Mouse (Mus musculus): ENCODE measurements at regions not wholly inside any gene's neighbourhood (a gene's known extent, or its start where the extent isn't known, plus 50 kb on each side); places are given as distances from the start of the nearest gene placed in this dataset.

- Histone ChIP-seq H3ac (ENCODE audit: control insufficient read depth, insufficient read length) (no peak overlapping the region), H3K27me3 (ENCODE audit: control insufficient read depth, insufficient read depth, insufficient read length) (no peaks in the 10 kb centered on the region), H3K4me3 (no peak overlapping the region), H3K79me2 (ENCODE audit: control insufficient read depth, insufficient read depth) (no peaks in the 10 kb centered on the region), H3K36me3 (ENCODE audit: control insufficient read depth, insufficient read depth) (no peaks in the 10 kb centered on the region), H3K4me2 (ENCODE audit: low read depth) (no peak overlapping the region)
- TF ChIP-seq TCF3 (IDR thresholded peaks at IDR 0.05; ENCODE audit: insufficient read length, low read depth) (no peak), POLR2A (IDR thresholded peaks at IDR 0.05; ENCODE audit: insufficient read length, low read depth) (no peak), POLR2AphosphoS2 (IDR thresholded peaks at IDR 0.05; ENCODE audit: insufficient read length, low read depth) (no peak), SRF (IDR thresholded peaks at IDR 0.05; ENCODE audit: control insufficient read depth, insufficient read length, low read depth) (no peak), E2F4 (IDR thresholded peaks at IDR 0.05; ENCODE audit: insufficient read depth) (no peak)
Observed at GRCm38 (mm10) chr8:90670471-90671057, 146.6 kb downstream of the Gm19935 start.

DNA sequence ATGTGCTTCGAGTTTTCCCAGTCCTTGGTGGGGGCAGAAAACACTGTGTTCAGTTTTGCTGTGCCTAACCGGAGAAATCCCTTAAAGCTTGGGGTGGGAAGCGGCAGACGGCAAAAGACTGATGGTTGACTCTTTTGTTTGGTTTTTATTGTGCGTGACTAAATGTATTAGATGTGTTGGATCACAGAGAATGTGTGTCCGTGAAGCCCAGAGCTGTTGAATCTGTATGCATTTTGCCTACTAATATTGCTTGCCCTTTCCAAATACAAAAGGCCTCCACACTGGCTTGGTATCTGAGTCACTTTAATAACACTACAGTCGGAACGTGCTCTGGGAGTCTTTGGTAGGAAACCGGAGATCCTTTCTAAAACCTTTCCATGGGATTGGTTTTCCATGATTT is 147.8 kb downstream of the Gm19935 start:
- TF ChIP-seq USF1 (IDR thresholded peaks at IDR 0.05; ENCODE audit: low read depth) (no peak), MAX (IDR thresholded peaks at IDR 0.05; ENCODE audit: low read depth) (no peak), SRF (IDR thresholded peaks at IDR 0.05; ENCODE audit: control insufficient read depth, insufficient read length, low read depth) (no peak), MYOD1 (IDR thresholded peaks at IDR 0.05; ENCODE audit: control insufficient read depth in 1 of 3, insufficient read length in 2 of 3, low read depth in 2 of 3) (no peak), POLR2AphosphoS2 (IDR thresholded peaks at IDR 0.05; ENCODE audit: insufficient read length, low read depth) (no peak), MYOG (IDR thresholded peaks at IDR 0.05; ENCODE audit: control insufficient read depth in 1 of 3, insufficient read depth in 1 of 3, insufficient read length in 2 of 3, low read depth in 2 of 3) (no peak), REST (IDR thresholded peaks at IDR 0.05; ENCODE audit: insufficient read depth, insufficient read length) (no peak), E2F4 (IDR thresholded peaks at IDR 0.05; ENCODE audit: insufficient read depth) (no peak), POLR2A (IDR thresholded peaks at IDR 0.05; ENCODE audit: insufficient read length, low read depth) (no peak), TCF3 (IDR thresholded peaks at IDR 0.05; ENCODE audit: insufficient read length, low read depth) (no peak), TCF12 (IDR thresholded peaks at IDR 0.05; ENCODE audit: insufficient read depth, poor library complexity, severe bottlenecking) (no peak), CEBPB (IDR thresholded peaks at IDR 0.05; ENCODE audit: insufficient read depth, poor library complexity, severe bottlenecking) (no peak)
- Histone ChIP-seq H3K27me3 (ENCODE audit: control insufficient read depth, insufficient read depth, insufficient read length) (no peaks in the 10 kb centered on the region), H3K4me3 (no peak overlapping the region), H3K4me2 (ENCODE audit: low read depth) (no peak overlapping the region), H3K36me3 (ENCODE audit: control insufficient read depth, insufficient read depth) (no peaks in the 10 kb centered on the region), H3ac (ENCODE audit: control insufficient read depth, insufficient read length) (no peak overlapping the region), H3K79me2 (ENCODE audit: control insufficient read depth, insufficient read depth) (no peaks in the 10 kb centered on the region)

- no peak overlapping the region for H3ac ChIP-seq (ENCODE audit: control insufficient read depth, insufficient read length)
- no peaks in the 10 kb centered on the region for H3K36me3 ChIP-seq (ENCODE audit: control insufficient read depth, insufficient read depth)
- TF ChIP-seq MYOG (IDR thresholded peaks at IDR 0.05; ENCODE audit: control insufficient read depth in 1 of 3, insufficient read depth in 1 of 3, insufficient read length in 2 of 3, low read depth in 2 of 3), result no peak
- TF ChIP-seq SRF (IDR thresholded peaks at IDR 0.05; ENCODE audit: control insufficient read depth, insufficient read length, low read depth), result no peak
- TF ChIP-seq POLR2AphosphoS2 (IDR thresholded peaks at IDR 0.05; ENCODE audit: insufficient read length, low read depth), result no peak
- TF ChIP-seq MYOD1 (IDR thresholded peaks at IDR 0.05; ENCODE audit: control insufficient read depth in 1 of 3, insufficient read length in 2 of 3, low read depth in 2 of 3), result no peak
- no peak overlapping the region for H3K4me2 ChIP-seq (ENCODE audit: low read depth)
- no peak overlapping the region for H3K4me3 ChIP-seq
- H3K79me2 ChIP-seq (ENCODE audit: control insufficient read depth, insufficient read depth), result no peaks in the 10 kb centered on the region
- H3K27me3 ChIP-seq (ENCODE audit: control insufficient read depth, insufficient read depth, insufficient read length), result no peaks in the 10 kb centered on the region
Observed at GRCm38 (mm10) chr8:90659066-90659465, 158.1 kb downstream of the Gm19935 start.

DNA sequence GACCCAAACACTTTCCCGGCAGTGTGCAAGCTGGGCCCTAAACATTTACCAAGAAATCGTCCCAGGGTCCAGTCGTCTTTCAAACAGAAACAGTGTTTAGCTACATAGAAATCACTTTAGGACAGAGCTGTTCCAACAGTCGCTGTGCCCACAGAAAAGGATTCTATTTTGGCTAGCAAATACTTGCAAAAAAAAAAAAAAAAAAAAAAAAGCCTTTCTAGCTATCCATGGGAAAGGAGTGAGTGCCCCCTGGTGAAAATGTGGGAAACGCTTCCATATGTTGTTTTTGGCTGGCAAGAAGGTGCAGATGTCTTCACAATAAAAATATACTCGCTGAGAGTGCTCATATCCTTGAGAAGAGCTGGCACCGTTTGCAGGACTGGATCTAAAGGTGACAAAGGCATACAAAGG is 159.5 kb downstream of the Gm19935 start:
- no peaks in the 10 kb centered on the region for H3K79me2 ChIP-seq (ENCODE audit: control insufficient read depth, insufficient read depth)
- H3K4me3 ChIP-seq, result no peak overlapping the region
- TF ChIP-seq USF1 (IDR thresholded peaks at IDR 0.05; ENCODE audit: low read depth) (no peak), TCF3 (IDR thresholded peaks at IDR 0.05; ENCODE audit: insufficient read length, low read depth) (no peak), MYOD1 (IDR thresholded peaks at IDR 0.05; ENCODE audit: control insufficient read depth in 1 of 3, insufficient read length in 2 of 3, low read depth in 2 of 3) (no peak), E2F4 (IDR thresholded peaks at IDR 0.05; ENCODE audit: insufficient read depth) (no peak), POLR2A (IDR thresholded peaks at IDR 0.05; ENCODE audit: insufficient read length, low read depth) (no peak), CEBPB (IDR thresholded peaks at IDR 0.05; ENCODE audit: insufficient read depth, poor library complexity, severe bottlenecking) (no peak), REST (IDR thresholded peaks at IDR 0.05; ENCODE audit: insufficient read depth, insufficient read length) (no peak), POLR2AphosphoS2 (IDR thresholded peaks at IDR 0.05; ENCODE audit: insufficient read length, low read depth) (no peak), TCF12 (IDR thresholded peaks at IDR 0.05; ENCODE audit: insufficient read depth, poor library complexity, severe bottlenecking) (no peak), MYOG (IDR thresholded peaks at IDR 0.05; ENCODE audit: control insufficient read depth in 1 of 3, insufficient read depth in 1 of 3, insufficient read length in 2 of 3, low read depth in 2 of 3) (no peak), MAX (IDR thresholded peaks at IDR 0.05; ENCODE audit: low read depth) (no peak), SRF (IDR thresholded peaks at IDR 0.05; ENCODE audit: control insufficient read depth, insufficient read length, low read depth) (no peak)
- H3K36me3 ChIP-seq (ENCODE audit: control insufficient read depth, insufficient read depth), result no peaks in the 10 kb centered on the region
- no peak overlapping the region for H3ac ChIP-seq (ENCODE audit: control insufficient read depth, insufficient read length)
- H3K27me3 ChIP-seq (ENCODE audit: control insufficient read depth, insufficient read depth, insufficient read length), result no peaks in the 10 kb centered on the region
- H3K4me2 ChIP-seq (ENCODE audit: low read depth), result no peak overlapping the region

DNA sequence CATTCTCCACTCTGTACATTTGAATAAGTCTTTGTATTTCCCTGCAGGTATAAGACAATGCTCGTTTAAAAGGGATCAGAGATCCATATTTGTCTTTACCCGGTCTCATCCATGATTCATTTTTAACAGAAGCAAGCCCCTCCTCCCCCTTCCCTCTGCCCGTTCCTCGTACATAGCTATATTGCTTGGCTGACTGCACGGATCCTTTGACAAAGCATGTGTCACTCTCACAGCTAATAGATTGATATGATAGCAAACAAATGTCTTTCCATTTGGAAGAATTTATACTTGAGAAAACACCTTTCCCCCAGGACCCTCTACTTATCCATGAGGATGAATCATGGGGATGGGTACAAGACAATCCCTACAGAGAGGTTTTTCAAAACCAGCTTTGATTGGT is 160.1 kb downstream of the Gm19935 start:
- Histone ChIP-seq H3K27me3 (ENCODE audit: control insufficient read depth, insufficient read depth, insufficient read length) (no peaks in the 10 kb centered on the region), H3ac (ENCODE audit: control insufficient read depth, insufficient read length) (no peak overlapping the region), H3K4me3 (no peak overlapping the region), H3K36me3 (ENCODE audit: control insufficient read depth, insufficient read depth) (no peaks in the 10 kb centered on the region), H3K4me2 (ENCODE audit: low read depth) (no peak overlapping the region), H3K79me2 (ENCODE audit: control insufficient read depth, insufficient read depth) (no peaks in the 10 kb centered on the region)
- TF ChIP-seq REST (IDR thresholded peaks at IDR 0.05; ENCODE audit: insufficient read depth, insufficient read length), result no peak
- TF ChIP-seq CEBPB (IDR thresholded peaks at IDR 0.05; ENCODE audit: insufficient read depth, poor library complexity, severe bottlenecking), result no peak
- TF ChIP-seq USF1 (IDR thresholded peaks at IDR 0.05; ENCODE audit: low read depth), result no peak
- no peak for TF ChIP-seq POLR2A (IDR thresholded peaks at IDR 0.05; ENCODE audit: insufficient read length, low read depth)
- no peak for TF ChIP-seq SRF (IDR thresholded peaks at IDR 0.05; ENCODE audit: control insufficient read depth, insufficient read length, low read depth)
- TF ChIP-seq TCF3 (IDR thresholded peaks at IDR 0.05; ENCODE audit: insufficient read length, low read depth), result no peak
- TF ChIP-seq TCF12 (IDR thresholded peaks at IDR 0.05; ENCODE audit: insufficient read depth, poor library complexity, severe bottlenecking), result no peak
- no peak for TF ChIP-seq POLR2AphosphoS2 (IDR thresholded peaks at IDR 0.05; ENCODE audit: insufficient read length, low read depth)
- TF ChIP-seq MAX (IDR thresholded peaks at IDR 0.05; ENCODE audit: low read depth), result no peak
- no peak for TF ChIP-seq MYOG (IDR thresholded peaks at IDR 0.05; ENCODE audit: control insufficient read depth in 1 of 3, insufficient read depth in 1 of 3, insufficient read length in 2 of 3, low read depth in 2 of 3)
- no peak for TF ChIP-seq MYOD1 (IDR thresholded peaks at IDR 0.05; ENCODE audit: control insufficient read depth in 1 of 3, insufficient read length in 2 of 3, low read depth in 2 of 3)
- no peak for TF ChIP-seq E2F4 (IDR thresholded peaks at IDR 0.05; ENCODE audit: insufficient read depth)

All from myocyte (in vitro differentiated cells).